Mouse (Mus musculus): Measurements from ENCODE around the gene Tnfrsf1b. TPM values are rescaled to one million over a fixed set of nuclear protein-coding genes. Genes with fewer than 3 reads are reported as not detected.

Gene Tnfrsf1b
- total and polyA plus RNA-seq, 3 experiments: 11.4 to 21.6 (median 14.9) TPM

DNA sequence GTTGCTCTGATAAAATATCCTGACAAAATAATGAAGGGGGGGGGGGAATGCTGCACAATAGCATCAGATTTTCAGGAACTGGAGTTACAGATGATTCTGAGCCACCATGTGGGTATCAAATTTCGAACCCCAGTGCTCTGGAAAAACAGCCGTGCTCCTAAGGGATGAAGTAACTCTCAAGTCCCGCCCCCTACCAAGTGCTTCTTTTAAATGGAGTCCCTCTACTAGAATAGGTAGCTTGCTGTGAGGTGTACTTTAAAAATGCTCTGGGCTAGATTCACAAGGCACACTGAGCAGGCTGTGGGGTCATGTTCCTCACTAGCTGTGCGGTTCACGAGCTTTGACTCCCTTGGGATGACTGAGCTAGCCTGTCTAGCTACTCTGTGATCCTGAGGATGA is 37.0 kb downstream of the Tnfrsf1b start:
- in situ Hi-C loops (cut with MboI; ENCODE audit: low pct_ligation_motif_present, low pct_unique_long_range_greater_than_20kb, low sequenced_read_pairs): no loop called here
- Histone ChIP-seq H3K4me3 (replicated peaks in 1 of 3; ENCODE audit: low read depth in 2 of 3, low read length in 2 of 3, poor library complexity in 1 of 3) (no peak overlapping the region), H3K9me3 (replicated peaks; ENCODE audit: low read length) (no peaks in the 10 kb centered on the region), H3K9ac (ENCODE audit: insufficient read depth, low read depth) (no peak overlapping the region), H3K4me1 (ENCODE audit: control insufficient read depth in 1 of 2, insufficient read depth in 2 of 2) (peaks cover 0 to 26% of the 10 kb centered on the region in 2 experiments; a peak in 3 of 4 replicates), H3K36me3 (replicated peaks in 1 of 2; ENCODE audit: control insufficient read depth in 1 of 2, insufficient read depth in 1 of 2, low read length in 1 of 2) (peaks cover 11 to 17% of the 10 kb centered on the region in 2 experiments), H3K4me2 (ENCODE audit: insufficient read depth, low read depth, poor library complexity, severe bottlenecking) (no peak overlapping the region), H3K27me3 (replicated peaks) (no peaks in the 10 kb centered on the region), H3K27ac (ENCODE audit: insufficient read depth, low read depth) (no peak overlapping the region), H3K79me2 (replicated peaks; ENCODE audit: control insufficient read depth, extremely low read depth, insufficient read depth, poor library complexity, severe bottlenecking) (no peaks in the 10 kb centered on the region)
- DNase-seq (ENCODE audit: extremely low read depth): no peak
- dilution Hi-C loops (cut with MboI; ENCODE audit: extremely low pct_ligation_motif_present, extremely low pct_unique_long_range_greater_than_20kb, low sequenced_read_pairs): no loop called here
- no peak for TF ChIP-seq KAT2A (IDR thresholded peaks at IDR 0.05; ENCODE audit: insufficient replicate concordance, low read length)
- no peak for TF ChIP-seq SIN3A (IDR thresholded peaks at IDR 0.05; ENCODE audit: low read length)
- no peak for TF ChIP-seq ZC3H11A (IDR thresholded peaks at IDR 0.05; ENCODE audit: low read depth, low read length)
- no peak for TF ChIP-seq MYC (IDR thresholded peaks at IDR 0.05; ENCODE audit: low read depth, low read length)
- TF ChIP-seq CHD1 (IDR thresholded peaks at IDR 0.05; ENCODE audit: low read depth, low read length): no peak
- no peak for TF ChIP-seq HCFC1 (IDR thresholded peaks at IDR 0.05; ENCODE audit: low read depth, low read length)

DNA sequence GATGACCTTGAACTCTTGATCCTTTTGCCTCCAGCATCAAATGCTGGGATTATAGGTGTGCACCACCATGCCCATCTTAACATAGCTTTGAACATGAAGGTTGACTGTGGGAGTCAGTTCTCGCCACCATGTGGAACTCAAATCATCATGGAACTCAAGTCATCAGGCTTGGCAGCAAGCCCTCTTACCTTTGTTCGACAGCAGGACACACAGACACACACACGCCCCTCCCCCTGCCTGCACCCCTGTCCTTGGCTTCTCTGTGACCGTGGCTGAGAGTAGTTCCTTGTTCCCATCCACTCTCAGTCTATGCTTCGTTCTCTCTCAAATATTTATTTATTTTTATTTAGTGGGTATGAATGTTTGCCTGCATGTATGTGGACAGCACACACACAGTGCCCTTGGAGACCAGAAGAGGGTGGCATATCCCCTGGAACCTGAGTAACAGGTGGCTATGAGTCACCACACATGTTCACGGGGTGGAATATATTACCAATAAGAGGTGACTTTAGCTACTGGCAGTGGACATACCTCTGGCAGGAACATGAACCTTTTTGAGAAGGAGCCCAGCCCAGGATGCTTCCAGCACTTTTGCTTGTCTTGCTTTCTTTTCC is 37.5 kb downstream of the Tnfrsf1b start:
- no peak overlapping the region for H3K4me2 ChIP-seq (ENCODE audit: insufficient read depth, low read depth, poor library complexity, severe bottlenecking)
- no peak overlapping the region for H3K27ac ChIP-seq (ENCODE audit: insufficient read depth, low read depth)
- H3K4me3 ChIP-seq (replicated peaks in 1 of 3; ENCODE audit: low read depth in 2 of 3, low read length in 2 of 3, poor library complexity in 1 of 3): no peak overlapping the region
- no peaks in the 10 kb centered on the region for H3K79me2 ChIP-seq (replicated peaks; ENCODE audit: control insufficient read depth, extremely low read depth, insufficient read depth, poor library complexity, severe bottlenecking)
- no peaks in the 10 kb centered on the region for H3K27me3 ChIP-seq (replicated peaks)
- H3K9me3 ChIP-seq (replicated peaks; ENCODE audit: low read length): no peaks in the 10 kb centered on the region
- peak; percentile 62; the same call in 1 of the 2 replicates for TF ChIP-seq ETS1 (conservative IDR thresholded peaks at IDR 0.05; ENCODE audit: low read depth, low read length)
- no peak for TF ChIP-seq POLR2AphosphoS2 (IDR thresholded peaks at IDR 0.05; ENCODE audit: low read depth, low read length)
- TF ChIP-seq NRF1 (IDR thresholded peaks at IDR 0.05; ENCODE audit: low read depth, low read length): no peak
- TF ChIP-seq MAX (IDR thresholded peaks at IDR 0.05; ENCODE audit: low read length): no peak
- TF ChIP-seq SIN3A (IDR thresholded peaks at IDR 0.05; ENCODE audit: low read length): no peak
- peak; percentile 43; the same call in 1 of the 2 replicates for TF ChIP-seq JUN (IDR thresholded peaks at IDR 0.05; ENCODE audit: insufficient read depth, low read depth, low read length)
- TF ChIP-seq CTCF (conservative IDR thresholded peaks at IDR 0.05 in 1 of 2, IDR thresholded peaks at IDR 0.05 in 1 of 2; ENCODE audit: low read depth in 2 of 2, low read length in 2 of 2): peak in 1 of 2 experiments; percentile 40; a peak in 2 of 4 replicates
- no peak for TF ChIP-seq ZC3H11A (IDR thresholded peaks at IDR 0.05; ENCODE audit: low read depth, low read length)
- TF ChIP-seq USF2 (conservative IDR thresholded peaks at IDR 0.05; ENCODE audit: low read depth, low read length): no peak
- 0 out of 2 replicates have a peak, but pooled peaks have one; percentile 13 for TF ChIP-seq BHLHE40 (IDR thresholded peaks at IDR 0.05; ENCODE audit: low read depth, low read length)
- TF ChIP-seq MYC (IDR thresholded peaks at IDR 0.05; ENCODE audit: low read depth, low read length): no peak
- no peak for TF ChIP-seq TCF12 (IDR thresholded peaks at IDR 0.05; ENCODE audit: low read depth, low read length)
- TF ChIP-seq NELFE (IDR thresholded peaks at IDR 0.05; ENCODE audit: low read depth, low read length): no peak
- peak; percentile 31; the same call in 1 of the 2 replicates for TF ChIP-seq SMC3 (IDR thresholded peaks at IDR 0.05; ENCODE audit: low read depth, low read length)
- TF ChIP-seq ZNF384 (IDR thresholded peaks at IDR 0.05; ENCODE audit: low read depth, low read length): no peak
- no peak for TF ChIP-seq MAZ (IDR thresholded peaks at IDR 0.05; ENCODE audit: low read depth, low read length)
- TF ChIP-seq JUND (conservative IDR thresholded peaks at IDR 0.05; ENCODE audit: low read depth, low read length): peak; percentile 66; the same call in 1 of the 2 replicates
- peak; percentile 39 for TF ChIP-seq RAD21 (IDR thresholded peaks at IDR 0.05; ENCODE audit: low read depth, low read length)
- peaks cover 0 to 26% of the 10 kb centered on the region in 2 experiments; a peak in 3 of 4 replicates for H3K4me1 ChIP-seq (ENCODE audit: control insufficient read depth in 1 of 2, insufficient read depth in 2 of 2)
- in situ Hi-C loops (cut with MboI; ENCODE audit: low pct_ligation_motif_present, low pct_unique_long_range_greater_than_20kb, low sequenced_read_pairs) (no loop called here), dilution Hi-C loops (cut with MboI; ENCODE audit: extremely low pct_ligation_motif_present, extremely low pct_unique_long_range_greater_than_20kb, low sequenced_read_pairs) (no loop called here)
- no peak overlapping the region for H3K9ac ChIP-seq (ENCODE audit: insufficient read depth, low read depth)
- H3K36me3 ChIP-seq (replicated peaks in 1 of 2; ENCODE audit: control insufficient read depth in 1 of 2, insufficient read depth in 1 of 2, low read length in 1 of 2): peaks cover 8 to 13% of the 10 kb centered on the region in 2 experiments
- DNase-seq (ENCODE audit: extremely low read depth): peak; percentile 27
